Mouse (Mus musculus) left cerebral cortex, adult 18-20 months (tissue): ENCODE measurements at regions not wholly inside any gene's neighbourhood (a gene's known extent, or its start where the extent isn't known, plus 50 kb on each side); places are given as distances from the start of the nearest gene placed in this dataset.

Source experiments
- DNase-seq, 2 experiments: peaks; one replicate each; pipeline ENCODE4 v3.0.0; 2021 to 2022; ENCODE audit warnings: low spot score in 2 of 2, mixed read lengths in 1 of 2

- DNase-seq = no peak
Observed at GRCm38 (mm10) chr12:54577235-54577634, 79.1 kb downstream of the Sptssa start.

GRCm38 (mm10) chr12:54576821-54577220, 79.6 kb downstream of the Sptssa start:
- DNase-seq = no peak

GRCm38 (mm10) chr12:54572866-54573265, 83.5 kb downstream of the Sptssa start:
- DNase-seq = peak; percentile 4 to 34

DNA sequence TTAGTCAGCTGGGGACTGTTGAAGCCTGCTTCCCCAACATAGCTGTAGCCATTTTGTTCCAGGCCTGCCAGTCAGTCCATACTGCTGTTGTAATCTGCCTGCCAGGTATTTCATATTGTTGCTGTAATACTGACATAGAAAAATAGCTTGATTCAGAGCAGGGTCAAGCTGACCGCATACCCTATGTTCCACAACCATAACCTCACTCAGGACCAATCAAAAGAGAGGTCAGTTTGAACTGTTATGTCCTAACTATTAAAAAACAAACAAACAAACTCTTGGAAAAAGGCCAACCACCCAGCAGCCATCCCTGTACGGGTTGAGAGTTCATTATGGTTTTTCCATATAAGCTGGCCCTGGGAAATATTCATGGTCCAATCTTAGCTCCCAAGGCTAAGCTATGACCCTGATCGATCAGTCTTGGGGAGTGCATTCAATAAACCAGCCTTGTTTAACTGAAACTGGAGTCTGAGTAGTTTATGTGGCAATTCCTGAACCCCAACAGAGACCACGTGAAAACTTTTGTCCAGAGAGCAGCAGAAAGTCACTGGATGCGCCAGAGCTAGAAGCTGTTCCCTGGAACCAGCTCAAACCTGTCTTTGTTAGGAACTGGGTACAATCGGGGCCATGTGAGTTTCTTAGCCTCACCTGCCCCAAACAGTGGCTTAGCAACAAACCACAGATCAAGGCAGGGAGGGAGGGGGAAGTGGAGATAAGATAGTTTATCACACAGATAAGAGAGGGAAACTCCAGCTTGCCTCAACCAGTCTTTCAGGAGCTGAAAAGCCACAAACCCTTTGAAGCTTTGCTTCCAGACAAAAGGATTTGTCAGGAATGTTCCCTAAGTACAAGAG, 88.1 kb downstream of the Sptssa start:
- DNase-seq = no peak

GRCm38 (mm10) chr12:54567426-54567790, 89.0 kb downstream of the Sptssa start:
- DNase-seq = no peak

DNA sequence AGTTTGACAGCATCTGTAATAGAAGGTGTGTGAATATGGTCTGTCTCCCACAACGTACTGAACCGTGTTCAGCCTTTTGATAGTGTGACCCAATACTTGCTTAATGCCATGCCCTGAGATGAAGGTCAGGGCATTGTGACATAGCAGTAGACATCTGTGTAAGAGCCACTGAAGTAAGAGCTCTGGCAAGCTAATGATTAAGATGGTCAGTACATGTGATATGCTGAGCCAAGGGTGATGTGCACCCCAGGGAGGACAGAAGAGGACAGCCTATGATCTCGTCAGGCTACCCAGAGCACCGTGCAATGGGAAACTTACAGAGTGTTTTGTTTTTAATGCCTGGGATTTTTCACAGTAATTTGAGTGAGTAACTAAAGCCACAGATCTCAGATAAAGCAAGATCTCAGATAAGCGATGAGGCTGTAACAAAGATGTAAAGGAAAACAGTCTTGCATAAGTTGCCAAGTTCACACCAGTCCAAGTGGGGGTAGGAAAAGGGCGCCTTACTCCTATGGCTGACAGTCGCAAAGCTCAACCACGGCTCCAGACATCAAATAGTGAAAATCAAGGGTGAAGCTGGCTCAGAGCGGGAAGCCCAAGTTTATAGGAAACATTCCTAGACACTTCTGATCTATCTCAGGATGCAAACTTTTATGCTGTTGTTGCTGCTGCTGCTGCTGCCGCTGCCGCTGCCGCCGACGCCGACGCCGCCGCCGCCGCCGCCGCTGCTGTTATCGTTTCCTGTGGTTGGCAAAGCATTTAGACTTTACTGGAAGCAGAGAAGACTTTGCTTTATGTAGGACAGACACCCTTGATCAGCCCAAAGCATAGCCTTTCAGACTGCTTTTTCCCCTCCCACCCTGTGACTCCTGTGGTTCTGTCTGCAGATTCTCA, 89.6 kb downstream of the Sptssa start:
- no peak for DNase-seq

DNA sequence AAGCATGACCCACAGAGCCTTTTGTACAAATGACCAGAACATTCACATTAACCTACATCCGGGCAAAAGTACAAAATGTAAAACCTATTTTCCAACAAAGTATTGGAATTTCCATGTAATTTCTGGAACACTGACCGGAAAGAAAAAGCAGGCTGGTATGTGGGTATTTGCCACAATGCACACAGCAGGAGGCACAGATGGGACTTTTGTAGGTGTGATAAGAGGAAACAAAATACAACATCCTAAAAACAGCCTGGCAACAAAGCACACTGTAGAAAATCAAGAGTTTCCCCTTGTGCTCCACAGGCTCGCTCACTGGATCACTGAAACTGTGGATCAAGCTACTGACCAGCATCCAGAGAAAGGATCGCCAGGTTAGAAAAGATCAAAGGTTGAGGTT, 94.4 kb downstream of the Sptssa start:
- peak in 1 of 2 experiments; percentile 13 for DNase-seq

- peak; percentile 19 to 27 for DNase-seq
Observed at GRCm38 (mm10) chr12:54558106-54558505, 98.3 kb downstream of the Sptssa start.

DNA sequence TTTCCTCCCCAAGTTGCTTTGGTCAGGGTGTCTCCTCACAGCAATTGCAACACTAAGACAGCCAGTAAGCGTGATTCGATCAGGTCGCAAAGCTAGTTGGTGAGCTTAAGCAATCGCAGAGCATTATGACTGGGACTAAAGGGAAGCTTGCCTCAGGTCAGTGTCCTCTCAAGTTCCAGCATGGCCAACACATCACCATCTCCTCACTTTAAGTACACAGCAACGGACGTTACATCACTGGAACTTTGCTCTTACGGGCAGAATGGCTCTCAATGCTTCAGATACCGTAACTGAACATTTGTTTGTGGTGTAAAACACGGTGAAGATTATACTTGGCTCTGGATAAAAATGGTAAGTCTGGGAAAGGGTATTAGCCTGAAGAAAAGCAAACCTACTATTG, 106.7 kb downstream of the Sptssa start:
- DNase-seq = no peak

- DNase-seq = peak; percentile 60 to 73
Observed at GRCm38 (mm10) chr12:54545821-54546608, 110.4 kb downstream of the Sptssa start.

GRCm38 (mm10) chr12:54538320-54538705, 118.1 kb downstream of the Sptssa start:
- no peak for DNase-seq

GRCm38 (mm10) chr12:54537690-54538319, 118.6 kb downstream of the Sptssa start:
- DNase-seq = no peak

DNA sequence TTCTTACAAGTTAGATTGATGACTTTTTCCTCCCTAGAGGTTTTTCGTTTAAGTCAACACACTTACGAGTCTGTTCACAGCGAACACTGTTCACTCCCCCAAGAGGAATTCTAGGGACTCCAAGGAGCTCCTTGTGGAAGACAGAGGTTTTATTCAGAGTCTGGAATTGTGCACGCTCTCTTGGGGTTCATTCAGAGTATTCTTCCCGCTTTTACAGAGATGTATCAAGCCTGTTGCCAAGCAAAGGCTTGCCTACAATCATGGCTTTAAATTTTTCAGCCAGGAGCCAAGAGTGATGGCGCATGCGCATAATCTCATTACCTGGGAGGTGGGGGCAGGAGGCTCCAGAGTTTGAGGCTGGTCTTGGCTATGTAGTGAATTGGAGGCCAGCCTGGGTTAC, 119.4 kb downstream of the Sptssa start:
- DNase-seq = no peak

- no peak for DNase-seq
Observed at GRCm38 (mm10) chr12:54535556-54536516, 120.5 kb downstream of the Sptssa start.

- no peak for DNase-seq
Observed at GRCm38 (mm10) chr12:54534910-54535309, 121.5 kb downstream of the Sptssa start.

DNA sequence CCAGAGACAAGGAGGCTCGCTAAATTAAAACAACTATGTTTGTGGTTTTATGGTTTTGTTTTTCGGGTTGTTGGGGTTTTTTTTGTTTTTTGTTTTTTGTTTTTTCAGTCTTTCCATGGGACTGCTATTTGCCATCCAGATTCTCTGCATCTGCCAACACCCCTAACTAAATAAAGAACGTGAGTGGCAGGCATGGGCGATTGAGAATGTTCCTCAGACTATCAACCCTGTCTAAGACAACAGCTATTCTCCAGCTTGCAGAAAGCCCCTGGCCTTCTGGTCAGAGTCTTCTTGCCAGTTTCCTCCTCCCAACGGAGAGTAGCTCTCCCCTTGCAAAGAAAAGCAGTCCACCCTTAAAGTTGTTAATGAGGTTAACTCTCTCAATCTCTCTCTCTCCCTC, 123.2 kb downstream of the Sptssa start:
- no peak for DNase-seq

DNA sequence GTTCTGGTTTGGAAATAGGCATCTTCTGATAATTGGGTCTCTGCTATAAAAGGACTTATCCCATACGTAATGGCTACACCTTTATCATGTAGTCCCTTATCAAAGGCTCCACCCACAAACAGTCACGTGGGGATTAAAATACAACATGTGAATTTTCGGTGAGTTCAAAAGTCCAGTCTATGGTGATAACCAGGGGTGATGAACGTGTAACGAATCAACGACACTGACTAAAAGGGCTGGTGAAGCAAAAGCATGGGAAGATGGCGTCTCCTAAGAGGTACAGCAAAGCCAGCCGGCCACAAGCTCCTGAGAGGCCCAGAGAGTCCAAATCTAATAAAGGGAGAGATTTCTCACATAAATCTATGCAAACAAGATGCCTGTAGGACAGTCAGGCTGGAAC, 124.3 kb downstream of the Sptssa start:
- DNase-seq = no peak

DNA sequence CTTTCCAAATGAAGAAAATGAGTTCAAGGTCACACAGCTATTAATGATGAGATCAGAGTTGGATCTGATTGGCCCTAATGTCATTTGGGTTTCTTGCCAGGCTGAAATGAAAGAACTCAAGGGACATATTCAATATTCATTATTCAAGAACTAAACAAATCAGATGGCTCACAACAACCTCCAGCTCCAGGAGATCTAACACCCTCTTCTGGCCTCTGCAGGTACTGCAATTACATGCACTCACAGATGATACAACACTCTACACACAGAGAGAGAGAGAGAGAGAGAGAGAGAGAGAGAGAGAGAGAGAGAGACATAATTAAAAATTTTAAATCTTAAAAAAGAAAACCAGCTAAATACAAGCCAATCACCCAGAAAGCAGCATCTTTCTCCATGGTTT, 128.3 kb downstream of the Sptssa start:
- DNase-seq = no peak

GRCm38 (mm10) chr12:54527577-54527976, 128.8 kb downstream of the Sptssa start:
- no peak for DNase-seq

- DNase-seq = no peak
Observed at GRCm38 (mm10) chr12:54520406-54520805, 136.0 kb downstream of the Sptssa start.
